Mouse (Mus musculus) erythroblast, embryonic 14.5 days (primary cell): ENCODE measurements around the gene Npas2.

Experiments used
- GATA1 ChIP-seq: IDR thresholded peaks from 2 replicates; pipeline ENCODE4 v1.6.1; 2012; ENCODE audit warnings: low read length, inconsistent platforms, mixed read lengths
- TAL1 ChIP-seq: IDR thresholded peaks from 3 replicates; pipeline ENCODE4 v1.6.1; 2012; ENCODE audit warnings: low read length, inconsistent platforms, mixed read lengths

GRCm38 (mm10) chr1:39210928-39211327 lies 17.4 kb downstream of the Npas2 start:
- TF ChIP-seq GATA1 = no peak
- TF ChIP-seq TAL1 = no peak
